Mouse (Mus musculus): Measurements from ENCODE around the gene Zfp976.
"Not testable (repeated sequence)": the region's sequence is repeated elsewhere in the genome, so short reads cannot be mapped to it uniquely, and the experiment has no call there.

DNA sequence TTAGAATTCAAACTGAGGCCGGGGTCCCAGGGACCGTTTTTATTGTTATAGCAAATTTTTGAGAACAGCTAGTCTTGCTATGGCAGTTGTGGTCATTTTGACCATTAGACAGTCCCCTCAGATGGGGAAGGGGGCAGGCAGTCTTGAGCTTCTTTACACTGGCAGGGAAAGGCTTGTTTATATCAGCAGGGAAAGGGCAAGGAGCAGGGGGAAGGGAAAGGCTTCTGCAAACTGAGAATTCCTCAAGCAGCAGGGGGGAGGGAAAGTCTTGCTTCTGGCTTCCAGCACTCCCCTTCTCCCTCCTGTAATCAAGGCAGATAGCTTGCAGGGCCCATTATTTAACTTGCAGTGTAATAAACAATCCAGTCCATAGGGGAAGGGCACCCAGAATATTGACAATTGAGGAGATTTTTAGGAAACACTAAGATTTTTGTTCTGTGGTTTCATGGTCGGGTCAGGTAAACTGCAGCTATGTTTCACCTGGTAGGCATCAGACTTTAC lies 782 bp upstream of the Zfp976 start:
- not testable (repeated sequence) for TF ChIP-seq POLR2A (IDR thresholded peaks at IDR 0.05; ENCODE audit: borderline replicate concordance, extremely low read depth, insufficient read depth, insufficient read length, poor library complexity, severe bottlenecking); CTCF (IDR thresholded peaks at IDR 0.05; ENCODE audit: borderline replicate concordance, extremely low read depth, insufficient read depth, insufficient read length)

All from brain, embryonic 14.5 days (tissue).